Mouse (Mus musculus): ENCODE measurements around the gene Proser2.

Proser2 gene

DNA sequence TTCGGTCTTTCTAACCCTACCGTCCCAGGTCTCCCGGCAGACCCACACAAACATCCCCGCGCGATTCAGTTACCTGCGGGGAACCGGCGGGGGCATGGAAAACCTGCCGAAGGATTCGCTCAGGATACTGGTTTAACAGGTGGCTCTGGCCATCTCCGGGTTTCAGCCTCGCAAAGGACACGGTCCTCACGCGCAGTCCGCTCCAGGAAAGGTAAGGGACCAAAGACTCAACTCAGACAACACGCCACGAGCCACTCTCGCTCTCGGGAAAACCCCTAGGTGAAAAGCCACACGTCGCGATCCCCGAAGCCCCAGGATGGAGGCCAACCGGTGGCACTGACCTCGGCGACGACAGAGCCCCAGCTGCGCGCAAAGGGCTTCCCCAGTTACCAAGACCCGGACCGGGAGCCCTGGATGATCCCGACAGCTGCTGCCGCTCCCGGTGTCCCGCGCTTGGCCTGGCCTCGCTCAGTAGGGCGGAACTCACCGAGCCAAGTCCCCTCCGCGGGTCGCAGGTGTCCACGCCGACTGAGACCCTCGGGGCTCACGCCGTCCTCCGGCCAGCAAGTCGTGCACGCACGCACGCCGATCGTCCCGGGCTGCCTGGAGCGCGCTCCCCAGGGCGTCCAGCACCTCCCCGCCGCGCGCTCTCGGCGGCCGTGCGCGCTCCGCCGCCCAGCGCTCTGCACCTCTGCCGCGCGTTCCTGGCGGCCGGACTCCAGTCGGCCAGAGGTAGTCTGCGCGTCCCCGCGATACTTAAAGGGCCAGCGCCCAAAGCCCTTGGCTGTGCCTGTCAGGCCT is at the start of gene Proser2:
Proser2 (minus strand) TSS at position 657 of the 801 bp plus-strand sequence.
- peak; percentile 80 for DNase-seq (ENCODE audit: low read depth, low spot score)

DNA sequence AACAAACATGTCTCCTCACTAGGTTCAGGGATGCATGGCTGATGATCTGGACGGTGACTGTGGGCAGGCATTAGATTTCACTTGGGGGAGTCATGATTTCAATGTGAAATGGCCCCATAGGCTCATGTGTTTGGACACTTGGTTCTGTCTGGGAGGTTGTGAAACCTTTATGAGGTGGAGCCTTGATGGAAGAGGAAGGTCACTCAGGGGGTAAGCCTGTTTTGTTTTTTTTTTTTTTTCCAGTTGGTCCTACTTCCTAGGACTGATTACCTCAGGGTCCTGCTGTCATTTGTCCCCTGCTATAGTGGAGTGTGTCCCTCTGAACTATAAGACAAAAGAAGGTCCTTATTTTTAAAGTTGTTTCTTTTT is 49.7 kb upstream of the Proser2 start:
- DNase-seq (ENCODE audit: low read depth, low spot score), result no peak

DNA sequence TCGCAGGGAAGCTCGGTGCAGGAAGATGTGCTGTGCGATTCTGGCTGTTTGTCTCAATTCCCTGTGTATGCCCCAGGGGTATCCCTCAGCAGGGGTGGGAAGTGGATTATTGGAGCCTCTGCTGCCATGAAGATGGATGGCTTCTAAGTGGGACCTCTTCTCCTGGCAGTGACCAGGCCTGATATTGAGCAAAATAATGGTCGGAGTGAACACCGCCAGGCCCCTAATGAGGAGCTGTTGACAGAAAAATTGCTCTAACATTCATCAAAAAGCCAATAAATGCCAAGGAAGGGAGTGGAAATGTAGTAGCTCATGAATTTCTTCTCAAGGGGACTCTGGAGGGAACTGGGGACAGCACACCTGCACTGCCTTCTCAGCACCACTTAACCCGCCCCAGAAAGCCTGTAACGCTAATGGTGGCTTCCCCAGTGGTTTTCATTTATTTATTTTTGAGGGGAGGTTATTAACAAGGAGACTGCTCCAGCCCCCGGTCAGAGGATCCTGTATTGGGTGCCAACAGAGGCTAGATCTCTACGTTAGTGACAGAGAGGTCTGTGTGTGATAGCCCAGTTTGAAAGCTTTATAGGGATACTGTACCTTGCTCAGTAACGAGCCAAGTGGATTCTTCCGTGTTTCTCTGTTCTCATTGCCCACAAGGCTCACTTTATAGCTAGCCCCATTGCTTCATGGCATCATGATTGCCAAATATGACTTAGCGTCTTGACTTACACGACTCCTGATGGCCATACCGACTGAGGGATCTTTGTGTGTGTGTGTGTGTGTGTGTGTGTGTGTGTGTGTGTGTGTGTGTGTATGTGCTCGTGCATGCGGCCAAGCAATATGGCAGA is 49.1 kb upstream of the Proser2 start:
- DNase-seq (ENCODE audit: low read depth, low spot score), result peak; percentile 85

DNA sequence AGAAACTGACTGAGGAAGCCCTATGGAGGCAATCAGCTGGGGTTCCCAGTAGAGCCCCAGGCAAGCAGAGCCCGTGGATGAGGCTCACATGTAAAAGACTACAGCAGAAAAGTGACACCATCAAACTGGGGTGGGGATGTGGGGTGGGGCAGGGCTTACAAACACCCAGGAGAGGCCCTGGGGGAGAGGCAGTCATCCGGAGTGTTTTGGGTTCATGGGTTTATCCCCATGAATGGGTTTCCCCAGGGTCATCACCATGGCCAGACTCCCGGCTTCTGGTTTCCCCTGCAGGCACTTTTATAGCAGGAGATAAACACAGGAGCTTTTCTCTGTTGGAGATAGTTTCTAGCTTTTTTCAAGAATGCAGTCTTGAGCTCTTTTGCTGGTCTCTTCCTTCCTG is 43.0 kb upstream of the Proser2 start:
- no peak for DNase-seq (ENCODE audit: low read depth, low spot score)

DNA sequence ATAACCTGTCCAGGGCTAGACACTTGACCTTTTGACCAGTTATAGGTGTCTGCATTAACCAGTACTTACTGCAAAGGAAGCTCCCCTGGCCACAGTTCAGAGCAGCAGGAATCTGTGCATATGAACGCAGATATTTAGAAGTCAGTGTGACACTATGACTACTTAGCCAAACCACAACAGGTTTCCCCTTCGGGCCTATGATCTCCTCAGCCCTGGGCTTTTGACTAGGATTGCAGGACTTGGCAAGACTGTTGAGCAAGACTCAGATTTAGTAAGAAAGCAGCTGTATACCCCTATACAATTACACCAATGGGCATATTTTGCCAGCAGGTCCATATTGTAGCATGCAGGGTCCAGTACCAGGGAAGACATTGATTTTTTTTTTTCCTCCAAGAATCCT is 38.5 kb upstream of the Proser2 start:
- DNase-seq (ENCODE audit: low read depth, low spot score), result no peak

DNA sequence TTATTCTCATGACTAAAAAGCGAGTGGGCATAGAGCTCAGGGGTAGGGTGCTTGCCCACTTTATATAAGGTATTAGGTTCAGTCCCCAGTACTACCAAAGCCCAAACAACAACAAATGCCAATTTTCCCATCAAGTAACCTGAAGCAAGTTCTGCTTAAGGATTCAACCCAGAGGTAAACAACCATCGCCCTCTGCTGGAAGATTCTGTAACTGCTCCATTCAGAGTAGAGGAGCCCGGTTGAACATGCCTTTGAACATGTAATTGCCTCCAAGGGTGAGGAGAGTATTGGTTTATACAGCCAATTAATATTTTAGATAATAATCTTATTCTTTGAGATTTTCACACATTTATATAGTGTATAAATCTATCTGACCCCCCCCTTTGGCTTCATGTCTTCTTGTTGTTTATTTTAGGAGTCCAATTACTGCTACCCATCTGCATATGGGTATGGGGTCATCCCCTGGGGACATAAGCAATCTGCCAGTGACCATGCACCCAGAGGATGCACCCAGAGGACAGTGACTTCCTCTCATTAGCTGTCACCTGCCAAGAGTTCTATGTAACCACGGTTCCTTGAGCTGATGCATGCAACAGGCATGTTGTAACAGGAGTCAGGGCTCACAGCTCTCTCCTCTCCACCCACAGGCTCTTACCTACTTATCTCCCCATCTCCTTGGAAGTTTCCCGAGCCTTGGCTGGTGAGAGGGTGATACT is 38.0 kb upstream of the Proser2 start:
- peak; percentile 85 for DNase-seq (ENCODE audit: low read depth, low spot score)

DNA sequence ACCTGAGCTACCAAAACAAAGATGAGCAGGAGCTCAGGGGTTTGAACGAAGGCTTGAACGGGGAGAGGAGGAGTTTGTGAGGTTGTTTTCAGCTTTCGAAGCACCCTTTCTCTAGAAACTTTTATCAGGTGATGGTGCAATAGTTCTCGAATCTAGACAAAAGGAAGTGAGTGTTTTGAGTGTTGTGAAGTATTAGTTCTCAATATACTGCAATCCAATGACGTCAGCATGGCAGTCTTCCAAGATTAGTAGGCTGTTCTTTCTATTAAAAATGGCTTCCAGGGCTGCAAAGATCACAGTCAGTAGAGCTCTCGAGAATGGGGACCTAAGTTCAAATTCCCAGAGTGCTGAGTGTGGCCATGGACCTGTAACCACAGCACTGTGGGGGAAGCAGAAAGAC is 35.8 kb upstream of the Proser2 start:
- DNase-seq (ENCODE audit: low read depth, low spot score), result no peak

DNA sequence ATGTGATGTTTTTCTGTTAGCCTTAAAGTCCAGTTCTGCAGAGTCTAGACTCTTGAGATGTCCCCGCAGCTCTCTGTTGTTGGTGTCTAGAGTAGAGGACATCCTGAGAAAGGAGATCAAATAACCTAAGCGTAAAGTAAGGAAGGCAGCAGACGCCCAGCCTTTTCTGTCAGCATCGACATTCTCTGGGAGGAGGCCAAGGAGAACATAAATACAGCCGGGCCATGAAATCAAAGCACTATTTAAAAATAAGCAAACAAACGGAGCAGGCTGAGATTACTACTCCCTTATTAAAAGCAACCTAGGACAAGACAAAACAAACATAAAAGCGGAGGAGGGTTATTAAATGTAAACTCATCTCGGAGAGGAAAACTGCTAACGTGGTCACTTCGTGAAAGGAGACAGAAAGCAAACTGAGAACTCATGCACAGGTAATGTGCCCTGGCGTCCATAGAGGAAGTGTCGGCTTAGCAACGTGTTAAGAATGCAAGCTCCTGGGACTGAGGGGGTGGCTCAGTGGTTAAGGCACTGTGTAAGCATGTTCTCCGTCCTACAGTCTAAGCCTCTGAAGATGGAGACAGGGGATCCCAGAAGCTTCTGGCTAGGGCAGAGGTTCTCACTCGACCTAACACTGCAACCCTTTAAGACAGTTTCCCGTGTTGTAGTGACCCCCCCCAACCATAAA is 34.7 kb upstream of the Proser2 start:
- no peak for DNase-seq (ENCODE audit: low read depth, low spot score)

DNA sequence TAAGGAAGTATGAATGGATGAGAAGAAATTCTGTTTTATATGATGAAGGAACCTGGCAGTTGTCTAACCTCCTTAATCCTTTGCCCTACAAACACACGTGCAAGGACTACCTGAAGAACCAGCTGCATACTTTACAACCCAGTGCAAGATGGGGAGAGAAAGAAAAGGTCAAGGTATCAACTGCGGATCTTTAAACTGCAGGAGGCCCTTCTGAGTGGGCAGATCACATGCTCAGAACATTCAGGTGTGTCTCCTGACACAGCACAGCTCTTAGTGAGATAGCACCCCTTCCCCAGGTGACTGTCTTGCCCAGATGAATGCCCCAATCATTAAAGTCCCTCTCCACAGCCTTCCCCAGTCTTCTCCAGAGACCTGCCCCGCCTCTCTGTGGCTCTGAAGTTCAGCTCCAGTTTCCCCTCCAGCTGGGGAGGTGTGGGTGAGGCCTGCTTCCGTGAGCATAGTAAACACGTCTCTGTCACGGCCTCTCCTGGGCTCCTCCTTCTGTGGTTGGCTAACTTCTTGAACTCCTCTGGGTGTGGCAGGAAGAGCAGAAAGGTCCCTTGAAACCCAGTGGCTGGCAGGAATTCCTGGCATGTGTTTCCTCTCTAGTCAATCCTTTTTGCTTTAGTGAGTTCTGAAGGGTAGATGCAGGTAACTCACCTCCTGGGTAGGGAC is 32.5 kb upstream of the Proser2 start:
- DNase-seq (ENCODE audit: low read depth, low spot score), result no peak

DNA sequence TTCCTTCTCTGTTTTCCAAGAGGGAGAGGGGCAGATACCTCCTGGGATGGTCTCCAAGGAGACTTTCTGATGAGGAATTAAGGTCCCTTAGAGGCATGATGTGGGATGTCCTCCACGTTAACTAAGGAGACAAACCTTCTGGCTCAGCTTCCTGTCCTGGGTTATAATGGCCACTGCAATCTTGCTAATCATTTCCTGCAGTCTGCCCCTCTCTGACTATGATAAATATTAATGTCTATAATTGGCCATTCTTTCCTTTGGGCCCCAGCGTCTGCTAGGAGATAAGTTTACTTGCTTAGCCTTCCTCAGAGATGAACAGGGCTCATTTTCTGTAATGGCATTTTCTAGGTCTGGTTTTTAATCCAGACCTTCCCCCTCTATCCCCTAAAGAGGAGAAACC is 29.7 kb upstream of the Proser2 start:
- no peak for DNase-seq (ENCODE audit: low read depth, low spot score)

DNA sequence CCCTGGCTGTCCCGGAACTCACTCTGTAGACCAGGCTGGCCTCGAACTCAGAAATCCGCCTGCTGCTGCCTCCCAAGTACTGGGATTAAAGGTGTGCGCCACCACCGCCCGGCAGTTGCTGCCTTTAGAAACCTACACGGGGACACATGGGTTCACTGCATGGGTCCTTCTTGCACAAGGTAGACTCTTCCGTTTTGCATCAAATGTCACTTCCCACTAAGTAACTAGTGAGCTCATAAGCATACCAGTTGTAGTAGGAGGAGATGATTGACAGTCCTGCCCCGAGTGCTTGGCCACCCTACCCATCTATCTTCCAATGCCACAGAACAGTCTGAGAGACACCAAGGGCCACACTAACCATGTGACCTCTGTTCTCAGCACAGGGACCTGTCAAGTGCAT is 29.2 kb upstream of the Proser2 start:
- DNase-seq (ENCODE audit: low read depth, low spot score), result no peak

DNA sequence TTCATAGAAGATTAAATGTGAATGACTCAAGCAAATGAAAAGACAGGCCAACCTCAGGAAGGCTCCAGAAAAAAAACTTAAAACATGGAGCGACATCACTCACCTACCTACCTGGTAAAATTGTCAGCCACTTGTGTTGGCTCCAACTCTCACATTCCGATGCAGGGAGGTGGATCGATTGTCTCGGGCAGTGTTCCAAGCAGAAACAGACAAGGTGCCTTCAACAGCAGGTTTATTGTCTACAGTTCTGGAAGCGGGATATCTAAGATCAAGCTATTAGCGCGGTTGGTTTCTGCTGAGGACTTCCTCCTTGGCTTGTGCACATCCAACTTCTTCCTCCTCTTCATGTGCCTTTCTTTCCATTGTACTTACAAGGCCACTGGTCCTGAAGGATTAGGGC is 27.6 kb upstream of the Proser2 start:
- no peak for DNase-seq (ENCODE audit: low read depth, low spot score)

DNA sequence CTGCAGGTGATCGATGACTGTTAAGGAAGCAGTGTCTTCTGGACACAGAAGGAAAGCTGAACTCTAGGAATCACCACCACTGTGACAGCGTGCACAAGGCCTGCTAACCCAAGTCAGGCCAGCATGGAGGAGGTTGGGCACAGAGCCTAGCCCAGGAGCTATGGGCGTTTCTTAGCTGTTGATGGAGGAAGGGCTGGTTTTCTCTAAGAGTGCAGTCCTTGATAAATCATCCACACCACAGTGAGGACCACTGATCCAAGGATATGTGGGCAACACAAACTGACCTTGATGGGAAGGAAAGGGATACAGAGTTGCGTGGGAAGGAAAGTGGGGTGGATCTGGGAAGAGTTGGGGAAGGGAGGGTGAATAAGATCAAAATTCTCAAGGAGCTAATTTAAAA is 27.2 kb upstream of the Proser2 start:
- DNase-seq (ENCODE audit: low read depth, low spot score), result no peak

DNA sequence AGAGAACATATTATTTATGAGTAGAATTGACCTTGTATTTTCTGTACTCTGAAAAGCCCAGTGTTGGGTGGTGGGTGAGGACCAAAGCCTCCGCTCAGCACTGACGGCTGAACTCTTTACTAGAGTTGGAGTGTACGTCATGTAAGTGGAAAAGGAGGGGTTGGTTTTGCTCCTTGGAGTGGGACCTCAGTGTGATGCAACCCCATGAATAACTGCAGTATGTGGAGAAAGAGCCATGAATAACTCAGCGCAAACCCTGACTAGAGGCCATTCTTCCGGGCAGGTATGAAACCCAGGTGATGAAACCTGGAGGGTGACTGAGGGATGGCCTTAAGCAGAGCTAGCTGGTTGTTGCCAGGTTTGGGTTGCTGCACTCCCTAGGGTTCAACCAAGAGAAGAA is 19.8 kb upstream of the Proser2 start:
- no peak for DNase-seq (ENCODE audit: low read depth, low spot score)

DNA sequence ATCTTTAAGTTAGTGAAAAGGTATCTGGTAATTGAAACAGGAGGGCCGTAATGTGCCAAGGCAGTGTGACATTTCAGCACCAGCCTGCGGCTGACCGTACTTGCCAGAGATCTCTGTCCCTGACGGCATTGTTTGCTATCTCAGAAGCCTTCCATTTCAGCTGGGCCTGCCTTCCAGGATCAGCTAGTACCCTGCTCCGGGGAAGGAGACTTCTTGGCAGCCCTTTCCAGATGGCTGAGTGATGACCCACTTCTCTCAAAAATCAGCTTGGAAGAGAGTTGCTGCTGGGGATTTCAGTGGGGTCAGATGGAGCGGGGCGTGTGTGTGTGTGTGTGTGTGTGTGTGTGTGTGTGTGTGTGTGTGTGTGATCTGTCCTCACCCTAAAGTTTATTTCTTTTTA is 16.9 kb upstream of the Proser2 start:
- DNase-seq (ENCODE audit: low read depth, low spot score), result no peak

DNA sequence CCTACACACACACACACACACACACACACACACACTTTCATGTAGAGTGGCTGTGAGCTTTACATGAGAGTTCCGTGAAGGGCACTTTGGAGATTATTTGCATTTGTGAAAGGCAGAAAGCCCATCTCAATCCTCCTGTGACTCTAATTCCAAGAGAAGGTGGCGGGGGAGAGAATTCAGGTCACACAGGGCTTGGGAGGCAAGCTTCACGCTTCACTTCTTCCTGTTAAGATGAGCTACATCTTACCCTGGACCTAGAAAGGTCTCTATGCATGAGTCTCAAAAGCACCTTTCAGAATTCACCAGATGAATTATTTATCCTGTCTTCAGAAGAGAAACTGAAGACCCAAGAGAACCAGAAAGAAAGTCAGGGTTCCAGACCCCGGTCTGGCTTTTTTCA is 16.2 kb upstream of the Proser2 start:
- no peak for DNase-seq (ENCODE audit: low read depth, low spot score)

DNA sequence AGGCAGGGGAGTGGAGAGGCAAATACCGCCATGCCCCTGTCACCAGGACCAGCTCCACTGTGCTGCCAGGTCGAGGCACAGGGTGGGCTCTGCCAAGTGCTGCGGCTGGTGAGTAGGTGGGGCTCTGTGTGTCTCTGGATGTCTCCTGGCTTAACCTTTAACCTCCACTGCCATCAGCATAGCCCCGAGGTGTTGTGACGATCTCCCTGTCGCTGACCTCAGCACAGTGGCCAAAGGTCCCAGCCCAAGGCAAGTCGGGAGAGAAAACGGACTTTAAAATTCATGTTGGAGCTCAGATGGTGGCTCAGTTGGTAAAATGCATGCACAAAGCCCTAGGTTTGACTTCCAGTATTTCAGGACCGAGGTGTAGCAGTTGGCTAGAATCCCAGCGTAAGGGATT is 15.6 kb upstream of the Proser2 start:
- DNase-seq (ENCODE audit: low read depth, low spot score), result no peak

DNA sequence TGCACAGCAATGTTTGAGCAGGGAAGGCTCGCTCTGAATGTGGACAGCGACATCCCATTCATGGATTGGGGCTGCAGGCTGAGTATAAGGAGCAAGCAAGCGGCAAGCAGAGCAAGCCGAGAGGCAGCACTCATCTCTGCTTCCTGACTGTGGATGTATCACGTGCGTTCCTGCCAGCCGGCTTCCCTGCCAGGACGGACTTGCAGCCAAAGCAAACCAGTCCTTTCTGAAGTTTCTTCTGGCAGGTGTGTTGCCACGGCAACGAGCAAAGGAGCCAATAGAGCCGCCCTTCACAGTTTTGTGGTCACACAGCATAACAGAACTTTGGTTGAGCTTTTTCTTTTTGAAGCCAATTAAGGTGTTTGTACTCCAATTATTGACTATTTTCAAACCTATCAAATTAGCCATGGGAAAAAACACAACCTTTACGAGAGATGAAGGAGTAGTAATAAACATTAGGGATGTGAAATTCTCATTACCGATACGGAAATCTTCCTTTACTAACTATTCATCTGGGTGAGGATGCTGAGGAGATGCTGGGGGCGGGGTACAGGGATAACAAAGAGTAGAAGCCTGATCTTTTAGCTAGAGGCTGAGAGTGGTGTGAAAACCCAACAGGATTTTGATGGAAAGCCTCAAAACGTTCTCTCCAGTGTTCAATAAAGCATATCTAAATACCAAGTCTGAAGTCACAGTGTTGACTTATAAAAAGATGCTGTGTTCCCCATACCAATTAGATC is 13.1 kb upstream of the Proser2 start:
- DNase-seq (ENCODE audit: low read depth, low spot score), result no peak

DNA sequence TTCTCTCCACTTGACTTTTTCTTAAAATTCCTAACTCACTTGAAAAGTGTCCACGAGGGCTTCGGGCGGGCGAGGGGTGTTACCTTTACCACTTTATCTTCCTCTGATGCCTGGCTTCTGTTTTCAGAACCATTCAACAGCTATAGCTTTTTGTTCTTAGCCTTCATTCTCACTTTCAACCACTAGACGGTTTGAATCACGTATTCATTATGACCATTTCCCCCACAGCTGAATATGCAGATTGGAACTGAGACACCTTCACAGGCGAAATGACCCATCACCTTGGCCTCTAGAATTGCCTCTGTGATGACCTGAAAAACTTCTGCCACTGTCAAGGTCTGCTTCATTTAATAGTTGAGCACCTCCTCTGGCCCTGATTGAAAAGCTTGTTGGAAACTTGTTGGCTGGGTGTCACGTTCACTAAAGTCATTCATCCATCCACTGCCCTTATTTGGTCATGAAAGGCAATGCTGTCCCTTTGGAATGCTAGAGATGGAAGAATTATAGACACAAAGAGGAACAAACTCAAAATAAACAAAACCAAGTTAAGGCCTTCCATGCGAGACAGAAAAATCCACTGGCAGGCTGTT is 10.7 kb upstream of the Proser2 start:
- no peak for DNase-seq (ENCODE audit: low read depth, low spot score)

DNA sequence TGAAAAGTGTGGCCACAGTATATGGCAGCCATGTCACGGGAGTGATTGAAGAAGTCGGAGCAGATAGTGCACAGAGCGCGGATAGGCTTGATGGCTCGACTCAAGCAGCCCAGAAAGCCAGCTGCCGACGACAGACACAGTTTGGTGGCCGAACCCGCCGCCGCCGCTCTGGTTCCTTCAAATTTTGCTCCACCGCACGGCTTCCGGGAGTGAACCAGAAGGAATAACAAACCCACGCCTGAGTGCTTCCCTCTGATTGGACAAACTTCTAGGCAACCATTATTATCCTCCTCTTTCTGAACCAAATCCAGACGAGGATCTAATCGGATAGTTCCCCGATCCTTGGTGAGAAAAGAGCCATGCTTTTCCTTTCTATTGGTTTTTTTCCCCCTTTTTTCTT is 3.9 kb upstream of the Proser2 start:
- DNase-seq (ENCODE audit: low read depth, low spot score), result no peak
